Mouse (Mus musculus) lung, postnatal 10 days (tissue): ENCODE data around the gene Ppfibp2.

Source experiments
- DNase-seq: peaks from one replicate; pipeline ENCODE4 v3.0.0; 2021

Ppfibp2 gene

DNA sequence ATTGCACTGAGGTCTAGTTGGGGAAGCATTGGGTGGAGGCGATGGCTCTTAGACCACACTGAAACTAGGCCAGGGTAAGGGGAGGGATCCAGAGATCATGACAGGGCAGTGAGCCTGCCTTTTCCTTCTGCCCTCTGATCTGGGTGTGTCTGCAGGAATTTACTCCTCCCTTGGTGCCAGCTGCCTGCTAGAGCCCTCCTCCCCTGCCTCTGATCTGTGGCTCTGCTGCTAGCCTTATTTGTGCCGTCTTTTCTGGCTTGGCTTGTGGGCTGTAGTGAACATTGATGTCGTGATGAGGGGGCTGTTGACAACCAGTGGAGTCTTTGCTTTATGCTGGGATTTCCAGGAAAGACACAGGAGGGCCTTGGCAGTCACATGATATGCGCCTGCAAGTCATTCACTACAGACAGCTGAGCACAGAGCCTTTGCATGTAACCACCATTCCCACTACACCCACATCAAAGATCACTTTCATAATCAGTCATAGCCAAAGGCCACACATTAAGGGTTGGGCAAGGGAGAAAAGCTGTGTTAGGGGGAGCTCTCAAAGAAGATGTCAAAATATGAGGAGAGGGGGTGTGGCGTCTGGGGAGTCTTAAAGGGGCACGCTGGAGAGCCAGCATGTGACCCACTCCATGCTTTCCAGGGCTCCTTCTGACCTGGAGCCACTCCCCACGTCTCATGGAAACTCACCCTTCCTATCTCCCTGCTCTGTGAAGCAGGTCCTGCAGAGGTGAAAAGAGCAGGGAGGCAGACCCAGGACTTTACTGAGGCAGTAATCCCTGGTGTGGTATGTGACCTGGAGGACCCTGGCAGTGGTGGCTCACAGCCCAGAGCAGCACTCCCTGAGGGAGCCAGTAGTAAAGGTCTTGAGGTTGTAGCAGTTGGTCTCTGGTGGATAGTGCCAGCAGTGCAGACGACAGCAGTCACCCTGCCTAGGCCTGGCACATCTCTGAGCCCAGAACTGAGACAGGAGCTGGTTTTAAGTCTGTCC, 69.4 kb downstream of the Ppfibp2 start:
- DNase-seq = peak; percentile 79

DNA sequence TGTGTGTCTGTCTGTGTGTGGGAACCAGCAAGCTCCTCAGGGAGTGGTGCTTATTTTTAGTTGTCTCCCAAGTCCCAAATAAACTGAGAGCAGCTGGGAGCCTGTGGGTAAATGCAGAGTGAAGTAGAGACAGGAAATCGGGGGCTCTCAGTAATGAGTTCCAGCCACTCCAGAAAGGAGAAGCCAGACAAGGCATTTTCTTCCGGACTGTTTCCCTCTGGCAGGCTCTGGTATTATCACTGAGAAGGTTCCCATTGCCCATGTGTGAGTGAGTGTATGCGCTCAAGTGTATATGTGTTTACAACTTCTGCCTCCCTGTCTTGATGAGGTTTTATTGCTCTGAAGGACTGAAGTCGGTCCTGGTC, 70.2 kb downstream of the Ppfibp2 start:
- DNase-seq = peak; percentile 28

DNA sequence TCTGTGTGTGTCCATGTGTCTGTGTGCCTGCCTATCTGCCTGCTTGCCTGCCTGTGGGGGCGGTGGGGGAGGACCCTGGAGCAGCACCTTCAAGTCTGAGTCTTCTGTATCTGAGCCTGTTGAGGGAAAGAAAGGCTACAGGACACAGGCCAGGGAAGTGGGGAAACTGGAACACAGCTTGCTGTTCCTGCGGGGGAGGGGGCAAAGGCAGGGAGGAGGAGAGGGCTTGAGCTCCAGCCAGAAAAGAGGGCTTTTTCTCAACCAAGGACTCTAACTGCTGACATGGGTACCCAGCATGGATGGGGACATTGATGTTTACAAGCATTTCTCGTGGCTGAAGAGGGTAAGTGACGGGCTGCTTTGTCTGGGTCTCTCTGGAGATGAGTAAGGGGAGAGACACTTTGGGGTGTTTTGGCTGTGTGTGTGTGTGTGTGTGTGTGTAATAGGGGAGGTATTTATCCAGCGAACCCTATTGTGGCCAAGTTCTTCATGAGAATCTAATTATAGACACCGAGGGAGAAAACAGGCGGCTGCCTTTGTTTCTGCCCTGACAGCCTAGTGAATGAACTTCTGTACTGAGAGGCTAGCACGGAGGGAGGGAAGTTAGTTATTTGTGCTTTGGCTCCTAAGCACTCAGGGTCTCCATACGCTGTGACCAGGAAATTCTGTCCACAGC, 70.7 kb downstream of the Ppfibp2 start:
- peak; percentile 82 for DNase-seq

DNA sequence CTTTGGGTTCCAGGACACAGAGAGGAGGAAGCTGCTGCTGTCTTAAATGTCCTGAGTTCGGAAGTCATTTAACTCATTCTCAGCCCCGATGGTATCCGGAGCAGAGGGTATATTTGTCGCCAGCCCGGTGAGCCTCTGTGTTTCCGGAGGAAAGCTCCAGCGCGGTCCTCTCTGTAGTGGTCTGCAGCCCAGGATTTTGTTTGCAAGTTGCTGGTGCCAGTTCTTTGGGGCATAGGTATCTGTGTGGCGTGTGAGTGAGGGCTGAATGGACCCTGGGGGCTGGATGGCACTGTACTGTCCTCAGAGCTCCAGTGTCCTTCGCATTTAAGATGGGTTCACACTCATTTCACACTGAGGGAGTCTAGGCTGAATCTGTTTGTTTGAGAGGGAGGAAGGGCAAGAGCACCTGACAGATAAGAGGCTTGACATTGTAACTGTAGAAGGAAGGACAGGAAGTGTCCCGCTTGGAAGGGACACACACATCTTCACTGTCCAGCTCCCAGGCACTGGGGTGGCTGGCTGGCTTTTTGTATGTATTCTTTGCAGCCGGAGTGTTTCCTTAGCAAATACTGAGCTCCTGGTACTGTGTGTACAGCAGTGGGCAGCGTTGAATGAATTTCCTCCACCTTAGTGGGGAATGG, 71.4 kb downstream of the Ppfibp2 start:
- peak; percentile 15 for DNase-seq

DNA sequence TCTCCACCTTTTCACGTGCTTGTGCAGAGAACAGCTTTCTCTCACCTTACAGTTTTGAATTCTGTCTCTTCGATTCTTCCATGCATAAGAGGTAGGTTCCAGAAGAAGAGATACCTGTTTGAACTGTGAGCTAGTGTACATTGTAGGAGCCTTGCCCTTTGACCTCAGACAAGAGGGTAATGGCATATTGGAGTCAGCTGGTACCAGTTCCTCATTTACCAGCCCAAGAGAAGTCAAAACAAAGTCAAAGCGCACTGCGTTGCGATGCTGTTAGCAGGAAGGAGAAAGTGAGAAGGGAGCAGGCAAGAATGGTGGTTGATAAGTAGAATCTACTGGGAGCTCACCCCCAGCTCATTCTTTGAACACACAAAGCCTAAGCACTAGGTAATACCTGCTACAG, 73.5 kb downstream of the Ppfibp2 start:
- no peak for DNase-seq

DNA sequence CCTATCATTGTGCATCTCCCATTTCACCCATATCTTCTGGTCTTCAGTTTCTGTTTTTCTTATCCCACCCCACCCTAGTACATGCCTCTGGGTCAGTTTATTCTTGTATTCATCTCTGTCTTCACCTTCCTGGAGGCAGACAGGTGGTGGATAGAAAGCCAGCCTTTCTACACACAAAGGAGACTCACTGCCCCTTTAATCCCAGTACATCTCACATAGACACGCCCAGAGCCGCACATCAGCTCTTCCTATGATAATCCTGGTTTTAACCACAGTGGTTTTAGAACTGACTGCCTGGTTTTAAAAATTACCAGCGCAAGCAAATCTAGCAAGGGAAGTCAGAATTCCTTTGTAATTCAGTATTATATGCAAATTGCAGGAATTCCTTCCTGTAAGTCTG, 80.2 kb downstream of the Ppfibp2 start:
- DNase-seq = no peak

DNA sequence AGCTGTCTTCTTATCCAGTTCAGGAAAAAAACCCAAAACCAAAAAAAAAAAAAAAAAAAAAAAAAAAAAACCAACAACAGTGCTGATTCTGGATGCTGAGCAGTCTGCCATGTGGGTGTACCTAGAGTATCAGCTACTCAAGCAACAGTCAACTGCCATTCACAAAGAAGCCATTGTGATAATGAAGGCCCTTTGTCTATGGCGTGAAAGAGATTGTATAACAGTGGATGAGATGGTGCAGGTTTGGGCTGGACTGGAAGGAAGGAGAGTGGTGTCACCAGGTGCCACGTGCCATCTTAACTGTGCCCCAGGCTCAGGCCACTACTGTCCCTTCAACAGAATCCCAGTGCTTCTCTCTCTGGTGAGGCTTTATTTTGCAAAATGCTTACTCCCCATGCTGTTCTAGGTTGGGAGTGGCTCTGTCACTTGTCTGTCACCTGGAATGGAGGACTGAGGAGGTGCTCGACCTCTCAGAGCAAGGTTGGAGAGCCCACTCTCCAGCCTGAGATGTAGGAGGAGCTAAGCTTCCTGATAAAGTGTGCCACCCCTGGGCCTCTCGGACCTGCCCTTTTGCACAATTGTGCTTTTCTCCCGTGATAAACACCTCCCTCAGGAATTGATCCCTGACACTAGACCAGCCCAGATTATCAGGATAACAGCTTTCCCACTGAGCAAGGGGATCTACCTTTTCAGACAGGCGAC, 85.3 kb downstream of the Ppfibp2 start:
- DNase-seq = no peak

DNA sequence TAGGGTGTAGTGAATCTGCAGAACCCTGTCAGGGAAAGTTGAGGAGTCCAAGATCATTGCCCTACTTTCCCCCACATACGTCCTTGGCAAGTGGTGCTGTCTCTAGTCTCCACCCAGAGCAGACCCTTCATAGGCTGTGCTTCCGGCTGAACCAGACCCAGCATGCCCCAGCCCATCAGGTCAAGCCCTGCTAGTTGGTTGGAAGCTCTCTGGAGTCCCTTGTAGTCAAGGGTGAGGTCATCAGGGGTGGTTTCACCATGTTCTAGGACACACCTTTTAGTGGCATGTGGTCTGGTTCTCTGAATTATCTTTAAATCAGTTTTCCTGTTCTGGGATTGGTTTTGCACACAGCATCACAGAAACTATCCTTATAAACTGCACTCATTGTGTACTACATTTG, 86.3 kb downstream of the Ppfibp2 start:
- DNase-seq = no peak

DNA sequence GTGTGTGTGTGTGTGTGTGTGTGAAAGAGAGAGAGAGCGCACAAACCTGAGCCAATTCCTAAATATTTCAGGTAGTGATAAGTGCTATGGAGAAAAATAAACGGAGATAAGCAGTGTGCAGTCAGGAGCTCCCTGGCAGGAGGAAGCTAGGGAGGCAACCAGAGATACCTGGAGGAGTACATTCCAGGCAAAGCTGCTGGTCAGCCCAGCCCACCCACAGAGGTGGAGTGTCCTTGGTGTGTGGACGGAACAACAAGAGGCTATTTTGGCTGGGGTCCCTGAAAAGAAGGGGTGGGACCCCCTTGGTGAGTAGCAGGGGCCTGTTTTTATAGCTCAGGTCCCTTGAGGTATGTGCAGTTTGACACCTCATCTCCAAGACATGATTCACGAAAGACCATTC, 88.2 kb downstream of the Ppfibp2 start:
- DNase-seq = no peak

DNA sequence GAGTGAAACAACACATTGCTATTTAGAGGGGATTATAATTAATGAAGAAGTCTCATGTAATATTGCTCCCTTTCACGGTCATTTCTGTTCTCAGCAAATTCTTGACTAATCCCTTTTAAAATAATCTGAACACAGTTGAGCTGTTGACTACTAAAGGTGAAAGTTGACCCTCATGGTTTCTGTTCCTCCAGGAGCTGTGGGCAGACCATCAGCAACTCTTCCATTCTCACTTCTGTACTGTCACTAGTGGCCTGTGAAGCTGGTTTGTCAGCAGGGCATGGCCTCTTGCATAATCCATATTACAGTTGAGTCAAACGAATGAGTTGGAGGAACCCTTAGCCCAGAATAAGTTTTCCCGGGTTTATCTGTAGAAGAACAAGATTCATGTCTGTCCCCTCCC, 88.6 kb downstream of the Ppfibp2 start:
- DNase-seq = no peak

DNA sequence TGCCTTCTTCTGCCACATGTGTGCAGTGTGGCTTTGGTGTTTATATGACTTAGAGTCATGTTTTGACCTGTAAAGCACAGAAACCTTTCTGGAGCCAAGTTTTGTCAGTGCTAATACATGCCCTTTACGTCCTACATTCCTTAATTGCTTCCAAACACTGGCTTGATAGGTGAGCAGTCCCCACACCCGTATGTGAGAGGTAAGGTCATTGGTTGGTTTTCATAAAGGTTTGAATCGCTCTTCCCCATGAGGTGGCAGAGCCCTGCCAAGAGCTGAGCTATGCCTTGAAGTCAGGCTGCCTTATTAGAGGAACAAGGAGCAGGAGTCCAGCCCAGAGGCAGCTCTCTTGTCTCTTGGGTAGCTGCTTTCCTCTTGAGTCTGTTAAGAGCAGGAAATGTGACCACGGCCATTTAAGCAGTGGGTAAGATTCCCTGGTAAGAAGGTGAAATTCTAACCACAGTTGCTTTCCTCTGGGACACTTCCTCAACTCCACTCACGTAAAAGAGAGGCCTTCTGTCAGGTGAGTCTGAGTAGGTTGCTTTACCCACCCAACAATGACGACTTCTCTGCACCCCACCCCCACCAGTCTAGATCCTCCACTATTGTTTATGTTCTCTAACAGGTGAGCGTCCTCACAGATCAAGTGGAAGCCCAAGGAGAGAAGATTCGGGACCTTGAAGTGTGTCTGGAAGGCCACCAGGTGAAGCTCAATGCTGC, 90.4 kb downstream of the Ppfibp2 start:
- DNase-seq = no peak

DNA sequence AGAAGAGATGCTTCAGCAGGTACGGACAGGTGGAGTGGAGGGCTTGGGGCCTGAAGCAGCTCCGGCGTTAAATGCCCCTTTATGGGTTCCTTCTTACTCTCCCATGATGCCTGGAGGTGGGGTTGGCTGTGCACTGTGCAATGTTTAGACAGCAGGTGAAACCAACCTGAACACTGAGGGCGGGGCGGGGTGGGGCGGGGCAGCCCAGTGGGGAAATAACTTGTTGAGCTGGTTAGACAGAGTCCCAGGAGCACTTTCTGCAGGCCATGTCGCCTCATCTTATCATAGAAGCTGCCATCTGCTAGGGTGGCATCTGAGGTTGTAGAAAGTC, 90.9 kb downstream of the Ppfibp2 start:
- DNase-seq = no peak

DNA sequence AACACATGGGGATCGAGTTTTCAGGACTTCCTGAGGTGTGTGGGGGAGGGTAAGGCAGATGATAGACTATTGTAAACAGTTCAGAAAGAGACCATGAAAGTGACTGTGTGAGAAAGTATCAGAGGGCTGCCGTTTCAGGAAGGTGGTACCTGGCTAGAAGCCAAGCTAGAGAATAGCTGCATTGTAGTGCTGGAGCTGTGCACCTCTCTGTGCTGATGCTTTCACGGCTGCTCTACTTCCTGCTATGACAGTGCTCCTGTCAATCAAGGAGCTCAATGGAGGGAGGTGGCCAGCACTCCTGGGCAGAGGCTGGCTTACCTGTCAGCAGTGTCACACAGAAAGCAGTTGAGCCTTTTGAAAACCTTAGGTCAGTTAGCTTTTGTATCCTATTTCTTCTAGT, 92.4 kb downstream of the Ppfibp2 start:
- DNase-seq = no peak

DNA sequence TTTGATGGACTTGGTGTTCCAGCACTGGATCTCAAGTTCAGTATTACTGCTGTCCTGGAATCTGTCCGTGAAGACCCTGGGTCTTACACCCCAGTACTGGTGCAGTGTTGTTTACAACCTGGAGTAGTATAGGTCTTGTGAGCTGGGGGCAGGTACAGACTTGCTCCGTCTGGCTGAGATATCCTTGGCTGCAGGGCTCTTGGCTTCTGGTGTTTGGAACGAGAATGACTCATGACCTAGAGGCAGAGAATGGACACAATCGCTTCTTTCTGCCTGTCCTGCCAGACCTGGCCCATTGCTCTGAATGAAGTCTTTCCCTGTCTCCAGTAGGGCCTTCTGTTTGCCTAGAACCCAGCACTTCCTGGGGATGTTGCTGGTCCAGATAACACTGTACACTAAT, 93.0 kb downstream of the Ppfibp2 start:
- no peak for DNase-seq

DNA sequence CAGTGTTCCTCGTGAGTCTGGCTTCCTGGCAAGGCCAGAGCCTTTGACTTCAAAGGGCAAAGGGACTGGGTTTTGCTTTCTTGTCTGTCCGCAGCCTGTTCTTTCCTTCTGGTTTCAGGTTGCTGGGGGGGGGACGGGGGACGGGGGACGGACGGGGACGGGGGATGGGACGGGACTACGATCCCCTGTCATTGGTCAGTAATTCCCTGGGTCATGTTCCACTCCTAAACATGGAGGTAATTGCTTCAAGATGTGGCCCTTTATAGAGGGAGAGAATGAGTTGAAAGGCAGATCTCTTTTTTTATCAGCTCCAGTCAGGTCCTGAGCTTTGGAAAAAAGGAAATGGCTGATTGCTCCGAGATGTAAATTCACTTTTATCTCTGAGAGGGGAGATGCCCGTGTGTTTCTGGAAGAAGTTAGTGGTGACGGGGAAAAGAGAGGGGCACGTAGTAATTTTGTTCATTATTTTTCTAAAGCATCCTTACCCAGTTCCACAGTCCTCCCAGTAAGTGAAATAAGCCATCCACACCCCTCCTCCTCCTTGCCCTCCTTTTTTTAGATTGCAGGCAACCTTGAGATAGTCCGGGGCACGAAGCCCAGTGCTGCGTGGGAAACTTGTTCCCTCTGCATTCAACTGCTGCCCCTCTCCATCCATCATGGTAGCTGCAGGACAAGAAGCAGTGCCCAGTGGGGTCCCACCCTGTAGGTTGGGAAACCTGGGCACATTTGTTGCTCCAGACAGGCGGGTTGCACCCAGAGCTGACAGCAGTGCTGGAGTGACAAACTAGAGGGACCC, 95.6 kb downstream of the Ppfibp2 start:
- DNase-seq = no peak

DNA sequence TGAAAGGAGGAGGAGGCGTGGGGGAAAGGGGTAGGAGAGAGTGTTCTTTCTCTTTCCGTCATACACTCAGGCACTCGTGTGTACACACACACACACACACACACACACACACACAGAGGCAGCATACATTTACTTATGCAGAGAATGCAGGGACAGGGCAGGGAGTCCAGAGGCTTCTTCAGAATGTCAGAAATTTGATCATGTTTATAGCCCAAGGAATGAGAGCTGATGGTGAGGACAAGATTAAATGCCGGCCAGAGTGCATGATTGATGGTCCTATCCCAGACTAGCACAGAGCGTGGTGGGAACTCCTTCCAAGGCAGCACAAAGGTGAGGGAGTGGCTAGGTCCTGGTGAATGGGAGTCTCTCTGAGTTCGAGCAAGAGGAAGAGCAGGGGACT, 96.5 kb downstream of the Ppfibp2 start:
- no peak for DNase-seq

DNA sequence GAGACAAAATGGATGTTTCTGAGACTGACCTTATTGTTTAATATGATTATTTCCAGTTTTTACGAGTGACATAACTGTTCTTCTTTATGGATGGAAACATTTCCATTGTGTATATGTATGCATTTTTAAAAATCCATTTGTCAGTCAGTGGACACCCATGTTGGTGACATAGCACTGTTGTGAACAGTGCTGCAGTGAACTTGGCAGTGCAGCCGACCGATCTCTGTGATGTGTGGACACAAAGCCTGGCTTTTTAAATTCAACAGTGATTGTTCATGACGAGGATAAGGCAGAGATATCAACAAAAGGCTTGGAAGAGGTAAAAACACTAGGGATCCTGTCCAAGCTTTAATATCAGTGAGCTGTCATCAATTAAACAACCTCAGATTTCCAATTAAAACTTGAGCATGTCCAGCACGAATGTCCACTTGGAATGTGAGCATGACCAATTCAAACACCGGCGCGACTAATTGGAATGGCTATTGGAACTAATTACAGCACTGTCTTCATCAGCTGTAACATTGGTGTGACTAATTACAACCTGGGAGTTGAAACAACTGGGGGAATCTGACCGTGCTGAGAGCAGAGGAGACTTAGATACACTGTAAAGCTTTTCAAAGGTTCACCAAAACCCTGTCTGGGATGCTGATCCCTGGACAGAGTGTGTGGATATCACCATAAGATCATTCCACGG, 99.4 kb downstream of the Ppfibp2 start:
- DNase-seq = no peak

DNA sequence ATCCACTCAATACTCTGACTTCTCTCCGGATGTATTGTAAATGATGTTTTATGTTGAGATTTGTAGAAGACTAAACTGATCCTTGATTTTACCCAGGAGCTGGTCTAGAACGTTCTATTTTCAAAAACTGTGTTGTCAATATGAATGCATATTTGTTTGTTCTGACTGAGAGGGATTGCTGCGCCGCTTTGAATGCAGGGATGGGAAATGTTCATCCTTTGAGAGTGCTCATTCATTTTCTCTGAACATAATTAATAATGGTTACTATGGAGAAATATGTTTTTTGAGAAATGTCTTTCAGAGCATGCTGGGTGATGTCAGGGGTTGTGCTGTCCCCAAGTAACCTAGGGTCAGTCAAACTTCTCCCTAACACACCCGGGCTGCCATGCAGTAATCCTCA, 102.1 kb downstream of the Ppfibp2 start:
- DNase-seq = no peak

DNA sequence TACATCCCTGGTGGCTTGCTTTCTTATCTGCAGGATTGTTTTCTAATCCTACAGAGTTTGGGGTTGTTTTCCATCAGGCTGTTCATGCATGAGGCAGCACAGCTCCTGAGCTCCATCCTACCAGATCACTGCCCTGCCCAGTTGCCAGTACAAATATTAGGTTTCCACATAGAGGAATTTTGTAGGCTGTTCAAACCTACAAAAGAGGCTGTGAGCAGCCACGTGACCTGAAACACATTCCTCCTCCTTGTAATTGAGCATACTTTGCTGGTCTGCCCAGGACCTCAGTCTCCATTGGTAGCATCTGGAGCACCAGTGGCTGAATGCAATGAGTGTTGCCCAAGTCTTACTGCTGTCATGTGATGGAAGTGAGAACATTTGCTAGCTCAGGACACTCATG, 104.9 kb downstream of the Ppfibp2 start:
- DNase-seq = peak; percentile 50

DNA sequence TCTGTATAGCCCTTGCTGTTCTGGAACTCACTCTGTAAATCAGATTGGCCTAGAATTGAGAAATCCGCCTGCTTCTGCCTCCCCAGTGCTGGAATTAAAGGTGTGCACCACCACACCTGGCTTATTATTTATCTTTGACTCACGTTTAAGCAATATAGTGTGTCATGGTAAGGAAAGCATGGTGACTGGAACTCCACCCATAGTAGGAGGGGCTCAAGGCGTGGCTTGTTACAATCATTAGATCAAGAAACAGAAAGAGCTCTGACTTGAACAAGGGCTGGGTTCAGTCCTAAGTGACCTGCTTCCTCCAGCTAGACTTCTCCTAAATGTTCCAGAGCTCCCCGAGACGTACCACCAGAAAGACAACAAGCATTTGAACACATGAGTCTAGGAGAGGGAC, 105.6 kb downstream of the Ppfibp2 start:
- DNase-seq = no peak
